Mouse (Mus musculus) erythroblast, embryonic 14.5 days (primary cell): Measurements from ENCODE around the gene Ms4a4b.

Source experiments
- GATA1 ChIP-seq: IDR thresholded peaks from 2 replicates; pipeline ENCODE4 v1.6.1; 2012; ENCODE audit warnings: low read length, inconsistent platforms, mixed read lengths
- TAL1 ChIP-seq: IDR thresholded peaks from 3 replicates; pipeline ENCODE4 v1.6.1; 2012; ENCODE audit warnings: low read length, inconsistent platforms, mixed read lengths

- no peak for TF ChIP-seq GATA1
- no peak for TF ChIP-seq TAL1
These were observed 38.8 kb upstream of the Ms4a4b start, which contains the start of gene Ms4a4c for GRCm38 (mm10) chr19:11404527-11404926.
